Mouse (Mus musculus): Measurements from ENCODE around the gene Egfl7. TPM values are rescaled to one million over a fixed set of nuclear protein-coding genes. Genes with fewer than 3 reads are reported as not detected.

Egfl7 gene
- polyA plus RNA-seq, 1 experiment from 2014 or later, result 118 TPM

- no peak for ATAC-seq
- WGBS, result 75% methylated on average over 4 of the region's 4 CpGs
- H3K27ac ChIP-seq (ENCODE audit: low read length), result no peak overlapping the region
- no peak overlapping the region for H3K9ac ChIP-seq (ENCODE audit: low read depth, low read length)
- H3K9me3 ChIP-seq (ENCODE audit: control insufficient read depth, low read length), result no peaks in the 10 kb centered on the region
- no peak overlapping the region for H3K4me3 ChIP-seq (ENCODE audit: low read length)
- H3K27me3 ChIP-seq (replicated peaks; ENCODE audit: control insufficient read depth, insufficient read depth, low read length), result no peaks in the 10 kb centered on the region
- peaks cover 11% of the 10 kb centered on the region for H3K36me3 ChIP-seq (ENCODE audit: control insufficient read depth, insufficient read depth, low read length)
- H3K4me1 ChIP-seq (ENCODE audit: control insufficient read depth, insufficient read depth, low read length), result peaks cover 25% of the 10 kb centered on the region
- peak overlapping the region; percentile 62; the same call in 1 of the 2 replicates for H3K4me2 ChIP-seq (ENCODE audit: low read depth, low read length)
Observed at GRCm38 (mm10) chr2:26637316-26637932, 57.6 kb downstream of the Egfl7 start.

- ATAC-seq, result no peak
- Histone ChIP-seq H3K4me1 (ENCODE audit: control insufficient read depth, insufficient read depth, low read length) (peaks cover 25% of the 10 kb centered on the region), H3K27ac (ENCODE audit: low read length) (0 out of 2 replicates have a peak overlapping the region, but pooled peaks have one; percentile 25), H3K27me3 (replicated peaks; ENCODE audit: control insufficient read depth, insufficient read depth, low read length) (no peaks in the 10 kb centered on the region), H3K4me2 (ENCODE audit: low read depth, low read length) (peak overlapping the region; percentile 62), H3K9me3 (ENCODE audit: control insufficient read depth, low read length) (no peaks in the 10 kb centered on the region), H3K4me3 (ENCODE audit: low read length) (peak overlapping the region; percentile 91), H3K9ac (ENCODE audit: low read depth, low read length) (peak overlapping the region; percentile 92; the same call in 1 of the 2 replicates), H3K36me3 (ENCODE audit: control insufficient read depth, insufficient read depth, low read length) (peaks cover 11% of the 10 kb centered on the region)
- 77% methylated on average over 5 of the region's 5 CpGs for WGBS
Observed at GRCm38 (mm10) chr2:26638039-26638438, 58.2 kb downstream of the Egfl7 start.

- Histone ChIP-seq H3K9ac (ENCODE audit: low read depth, low read length) (peak overlapping the region; percentile 92), H3K36me3 (ENCODE audit: control insufficient read depth, insufficient read depth, low read length) (peaks cover 11% of the 10 kb centered on the region), H3K27me3 (replicated peaks; ENCODE audit: control insufficient read depth, insufficient read depth, low read length) (no peaks in the 10 kb centered on the region), H3K4me2 (ENCODE audit: low read depth, low read length) (peak overlapping the region; percentile 62), H3K4me1 (ENCODE audit: control insufficient read depth, insufficient read depth, low read length) (peaks cover 25% of the 10 kb centered on the region), H3K4me3 (ENCODE audit: low read length) (peak overlapping the region; percentile 91), H3K27ac (ENCODE audit: low read length) (peak overlapping the region; percentile 25; the same call in 1 of the 2 replicates), H3K9me3 (ENCODE audit: control insufficient read depth, low read length) (no peaks in the 10 kb centered on the region)
- no peak for ATAC-seq
- WGBS, result 51% methylated on average over 5 of the region's 5 CpGs
Observed at GRCm38 (mm10) chr2:26638572-26638971, 58.8 kb downstream of the Egfl7 start.

- peak; percentile 59 for ATAC-seq
- Histone ChIP-seq H3K27ac (ENCODE audit: low read length) (peak overlapping the region; percentile 78; the same call in 1 of the 2 replicates), H3K36me3 (ENCODE audit: control insufficient read depth, insufficient read depth, low read length) (peaks cover 11% of the 10 kb centered on the region), H3K9ac (ENCODE audit: low read depth, low read length) (peak overlapping the region; percentile 92), H3K4me1 (ENCODE audit: control insufficient read depth, insufficient read depth, low read length) (peaks cover 25% of the 10 kb centered on the region), H3K27me3 (replicated peaks; ENCODE audit: control insufficient read depth, insufficient read depth, low read length) (no peaks in the 10 kb centered on the region), H3K4me3 (ENCODE audit: low read length) (peak overlapping the region; percentile 91), H3K9me3 (ENCODE audit: control insufficient read depth, low read length) (no peaks in the 10 kb centered on the region), H3K4me2 (ENCODE audit: low read depth, low read length) (peak overlapping the region; percentile 62)
- 4% methylated on average over 8 of the region's 8 CpGs for WGBS
Observed at GRCm38 (mm10) chr2:26639083-26639482, 59.3 kb downstream of the Egfl7 start.

- peak; percentile 70 for ATAC-seq
- H3K4me1 ChIP-seq (ENCODE audit: control insufficient read depth, insufficient read depth, low read length), result peaks cover 25% of the 10 kb centered on the region
- peak overlapping the region; percentile 91 for H3K4me3 ChIP-seq (ENCODE audit: low read length)
- 3% methylated on average over 49 of the region's 49 CpGs for WGBS
- H3K9me3 ChIP-seq (ENCODE audit: control insufficient read depth, low read length), result no peaks in the 10 kb centered on the region
- H3K27ac ChIP-seq (ENCODE audit: low read length), result peak overlapping the region; percentile 78
- no peaks in the 10 kb centered on the region for H3K27me3 ChIP-seq (replicated peaks; ENCODE audit: control insufficient read depth, insufficient read depth, low read length)
- peak overlapping the region; percentile 92 for H3K9ac ChIP-seq (ENCODE audit: low read depth, low read length)
- peaks cover 11% of the 10 kb centered on the region for H3K36me3 ChIP-seq (ENCODE audit: control insufficient read depth, insufficient read depth, low read length)
- peak overlapping the region; percentile 62 for H3K4me2 ChIP-seq (ENCODE audit: low read depth, low read length)
Observed at GRCm38 (mm10) chr2:26639838-26640830, 60.3 kb downstream of the Egfl7 start.

- no peak overlapping the region for H3K4me2 ChIP-seq (ENCODE audit: low read depth, low read length)
- no peak overlapping the region for H3K9ac ChIP-seq (ENCODE audit: low read depth, low read length)
- H3K36me3 ChIP-seq (ENCODE audit: control insufficient read depth, insufficient read depth, low read length), result peaks cover 5% of the 10 kb centered on the region; the same call in 1 of the 2 replicates
- no peaks in the 10 kb centered on the region for H3K27me3 ChIP-seq (replicated peaks; ENCODE audit: control insufficient read depth, insufficient read depth, low read length)
- no peaks in the 10 kb centered on the region for H3K9me3 ChIP-seq (ENCODE audit: control insufficient read depth, low read length)
- ATAC-seq, result no peak
- WGBS, result 69% methylated on average over 7 of the region's 7 CpGs
- H3K4me3 ChIP-seq (ENCODE audit: low read length), result no peak overlapping the region
- no peak overlapping the region for H3K27ac ChIP-seq (ENCODE audit: low read length)
- H3K4me1 ChIP-seq (ENCODE audit: control insufficient read depth, insufficient read depth, low read length), result peaks cover 25% of the 10 kb centered on the region
Observed at GRCm38 (mm10) chr2:26641006-26641647, 61.3 kb downstream of the Egfl7 start.

MicroRNA genes within 50 kb of the gene (microRNA counts, 519-probe panel; counts per million panel counts)
- 3,736 counts per million, percentile 93 among the panel's probes with 10 or more counts for microRNA mmu-miR-126-3p
- microRNA mmu-miR-126-5p, result 2,986 counts per million, percentile 76 among the panel's probes with 10 or more counts

Small RNAs within 50 kb of the gene (microRNA-seq; reads per million reads assigned to microRNA genes)
- gene Mir126a (not detected), gene Mir126b (not detected)

Other genes starting within 250 kb of the Egfl7 start
- gene Dnlz, start 227.9 kb upstream of the Egfl7 start, polyA plus RNA-seq (2015; fragmentation: Nextera tagmentation; extraction: Ambion mirVana), result 23.3 and 24.1 TPM in 2 replicates
- 0.86 and 1.1 TPM in 2 replicates for gene Card9, start 219.1 kb upstream of the Egfl7 start, polyA plus RNA-seq (2015; fragmentation: Nextera tagmentation; extraction: Ambion mirVana)
- 19.1 and 20.8 TPM in 2 replicates for gene Snapc4, start 199.4 kb upstream of the Egfl7 start, polyA plus RNA-seq (2015; fragmentation: Nextera tagmentation; extraction: Ambion mirVana)
- gene Entr1, start 190.7 kb upstream of the Egfl7 start, polyA plus RNA-seq (2015; fragmentation: Nextera tagmentation; extraction: Ambion mirVana), result 80.4 and 88.4 TPM in 2 replicates
- gene Pmpca, start 190.7 kb upstream of the Egfl7 start, polyA plus RNA-seq (2015; fragmentation: Nextera tagmentation; extraction: Ambion mirVana), result 102 and 105 TPM in 2 replicates
- 14.8 and 15.9 TPM in 2 replicates for gene Inpp5e, start 170.8 kb upstream of the Egfl7 start, polyA plus RNA-seq (2015; fragmentation: Nextera tagmentation; extraction: Ambion mirVana)
- 19.1 and 20.4 TPM in 2 replicates for gene Sec16a, start 134.8 kb upstream of the Egfl7 start, polyA plus RNA-seq (2015; fragmentation: Nextera tagmentation; extraction: Ambion mirVana)
- gene Notch1, start 63.4 kb upstream of the Egfl7 start, polyA plus RNA-seq (2015; fragmentation: Nextera tagmentation; extraction: Ambion mirVana), result 7.4 and 8.4 TPM in 2 replicates
- gene Gm20532, start 6.6 kb downstream of the Egfl7 start, polyA plus RNA-seq (2015; fragmentation: Nextera tagmentation; extraction: Ambion mirVana), result not detected in 2 replicates
- 113 and 116 TPM in 2 replicates for gene Agpat2, start 24.4 kb downstream of the Egfl7 start, polyA plus RNA-seq (2015; fragmentation: Nextera tagmentation; extraction: Ambion mirVana)
- gene Fam69b, start 48.4 kb downstream of the Egfl7 start, polyA plus RNA-seq (2015; fragmentation: Nextera tagmentation; extraction: Ambion mirVana), result 24.8 and 27.0 TPM in 2 replicates
- gene Lcn4, start 91.3 kb downstream of the Egfl7 start, polyA plus RNA-seq (2015; fragmentation: Nextera tagmentation; extraction: Ambion mirVana), result not detected in 2 replicates